Mouse (Mus musculus) forebrain, embryonic 15.5 days (tissue): Measurements from ENCODE around the gene Scd2. TPM values are rescaled to one million over a fixed set of nuclear protein-coding genes. Genes with fewer than 3 reads are reported as not detected.
"Not testable (repeated sequence)": the region's sequence is repeated elsewhere in the genome, so short reads cannot be mapped to it uniquely, and the experiment has no call there.

Experiments used
- ATAC-seq: fragments of 200-750 bp; cut with Nextera tagmentation; replicated peaks from 2 replicates; pipeline ENCODE4 v1.8.0; 2017; ENCODE audit warnings: mild to moderate bottlenecking, moderate TSS enrichment, moderate library complexity
- H3K27ac ChIP-seq: fragments of 300-500 bp; sonication (generic); replicated peaks from 2 replicates; pipeline ENCODE4 v1.5.1; 2015; ENCODE audit warnings: mild to moderate bottlenecking, inconsistent platforms
- H3K27me3 ChIP-seq: fragments of 300-500 bp; sonication (generic); 2 replicates; pipeline ENCODE4 v1.6.1; 2015; ENCODE audit warnings: inconsistent platforms
- H3K36me3 ChIP-seq: fragments of 300-500 bp; sonication (generic); 2 replicates; pipeline ENCODE4 v1.6.1; 2015; ENCODE audit warnings: mild to moderate bottlenecking, inconsistent platforms
- H3K4me1 ChIP-seq: fragments of 300-500 bp; sonication (generic); 2 replicates; pipeline ENCODE4 v1.6.1; 2015; ENCODE audit warnings: inconsistent platforms
- H3K4me2 ChIP-seq: fragments of 300-500 bp; sonication (generic); replicated peaks from 2 replicates; pipeline ENCODE4 v1.6.1; 2015; ENCODE audit warnings: mild to moderate bottlenecking, inconsistent platforms
- H3K4me3 ChIP-seq: fragments of 300-500 bp; sonication (generic); 2 replicates; pipeline ENCODE4 v1.5.1; 2015; ENCODE audit warnings: mild to moderate bottlenecking, inconsistent platforms
- H3K9ac ChIP-seq: fragments of 300-500 bp; sonication (generic); replicated peaks from 2 replicates; pipeline ENCODE4 v1.6.1; 2015; ENCODE audit warnings: mild to moderate bottlenecking, inconsistent platforms
- H3K9me3 ChIP-seq: fragments of 300-500 bp; sonication (generic); 2 replicates; pipeline ENCODE4 v1.6.1; 2016; ENCODE audit warnings: inconsistent platforms
- WGBS: fragments of 180-500 bp; shearing (Covaris S2); methylation state at CpG from one replicate; pipeline ENCODE4 v1.1.7; 2015; ENCODE audit warnings: mixed read lengths; 5-methylcytosine and 5-hydroxymethylcytosine counted together
- polyA plus RNA-seq: library from polyadenylated mRNA; unstranded; fragments of >200 nt; fragmentation: Nextera tagmentation; extraction: Ambion mirVana; gene quantifications from 2 replicates; pipeline ENCODE4 v1.2.1, GENCODE M21; 2015

Gene Scd2
- polyA plus RNA-seq, 1 experiment from 2014 or later = 267 TPM

DNA sequence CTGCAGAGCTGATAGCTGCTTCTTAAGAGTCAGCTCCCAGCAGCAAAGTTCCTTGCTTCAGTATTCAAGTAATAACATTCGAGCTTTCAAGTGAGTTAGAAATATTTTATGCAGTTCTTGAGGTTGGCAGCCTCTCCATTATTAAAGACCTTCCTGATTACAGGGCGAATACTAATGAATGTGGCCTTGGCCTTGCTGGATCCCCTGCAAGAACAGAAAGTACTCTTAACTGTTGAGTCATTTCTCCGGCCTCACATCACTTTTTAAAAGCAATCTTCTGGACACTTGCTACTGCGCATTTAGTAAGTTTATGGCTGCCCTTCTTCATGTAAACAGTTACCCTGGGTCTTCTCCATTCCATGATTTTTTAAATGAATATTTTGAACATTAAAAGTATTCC lies 27.7 kb downstream of the Scd2 start:
- H3K4me1 ChIP-seq = no peaks in the 10 kb centered on the region
- WGBS = 81% methylated on average over 4 of the region's 4 CpGs
- H3K9me3 ChIP-seq = 0 out of 2 replicates have a peak, but pooled peaks cover 3% of the 10 kb centered on the region
- no peak overlapping the region for H3K27ac ChIP-seq
- H3K4me3 ChIP-seq = no peak overlapping the region
- H3K27me3 ChIP-seq = no peaks in the 10 kb centered on the region
- ATAC-seq = no peak
- H3K36me3 ChIP-seq = no peaks in the 10 kb centered on the region
- H3K9ac ChIP-seq = no peak overlapping the region
- no peak overlapping the region for H3K4me2 ChIP-seq

- Histone ChIP-seq H3K4me3 (no peak overlapping the region), H3K4me1 (no peaks in the 10 kb centered on the region), H3K27ac (no peak overlapping the region), H3K9me3 (0 out of 2 replicates have a peak, but pooled peaks cover 4% of the 10 kb centered on the region), H3K4me2 (no peak overlapping the region), H3K36me3 (no peaks in the 10 kb centered on the region), H3K27me3 (no peaks in the 10 kb centered on the region), H3K9ac (no peak overlapping the region)
- no peak for ATAC-seq
- 91% methylated on average over 2 of the region's 2 CpGs for WGBS
These were observed 28.2 kb downstream of the Scd2 start for GRCm38 (mm10) chr19:44321631-44322030.

DNA sequence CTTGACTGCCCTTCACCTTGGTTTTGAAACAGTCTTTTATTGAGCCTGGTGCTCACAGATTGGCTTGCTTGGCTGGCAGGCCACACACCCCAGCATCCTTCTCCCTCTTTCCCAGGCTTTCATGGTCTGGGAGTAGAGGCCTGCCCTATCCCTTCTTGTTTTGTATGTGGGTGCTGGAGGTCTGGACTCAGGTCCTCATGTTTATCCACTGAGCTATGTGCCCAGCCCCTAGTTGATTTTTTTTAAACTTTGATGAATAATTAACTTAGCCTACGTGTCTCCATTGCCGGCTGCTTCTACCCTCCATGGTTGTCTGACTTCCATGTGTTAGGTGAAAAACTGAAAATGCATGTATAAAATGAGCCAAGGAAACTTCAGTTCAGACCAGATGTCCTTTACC lies 36.1 kb downstream of the Scd2 start:
- H3K9ac ChIP-seq = no peak overlapping the region
- no peak for ATAC-seq
- no peak overlapping the region for H3K4me2 ChIP-seq
- no peak overlapping the region for H3K4me3 ChIP-seq
- peaks cover 7% of the 10 kb centered on the region; the same call in 1 of the 2 replicates for H3K4me1 ChIP-seq
- WGBS = 96% methylated on average over 2 of the region's 2 CpGs
- no peaks in the 10 kb centered on the region for H3K36me3 ChIP-seq
- no peak overlapping the region for H3K27ac ChIP-seq
- H3K27me3 ChIP-seq = no peaks in the 10 kb centered on the region
- H3K9me3 ChIP-seq = 0 out of 2 replicates have a peak, but pooled peaks cover 4% of the 10 kb centered on the region

GRCm38 (mm10) chr19:44331128-44331527 lies 37.7 kb downstream of the Scd2 start:
- 92% methylated on average over 1 of the region's 1 CpGs for WGBS
- ATAC-seq = not testable (repeated sequence)

DNA sequence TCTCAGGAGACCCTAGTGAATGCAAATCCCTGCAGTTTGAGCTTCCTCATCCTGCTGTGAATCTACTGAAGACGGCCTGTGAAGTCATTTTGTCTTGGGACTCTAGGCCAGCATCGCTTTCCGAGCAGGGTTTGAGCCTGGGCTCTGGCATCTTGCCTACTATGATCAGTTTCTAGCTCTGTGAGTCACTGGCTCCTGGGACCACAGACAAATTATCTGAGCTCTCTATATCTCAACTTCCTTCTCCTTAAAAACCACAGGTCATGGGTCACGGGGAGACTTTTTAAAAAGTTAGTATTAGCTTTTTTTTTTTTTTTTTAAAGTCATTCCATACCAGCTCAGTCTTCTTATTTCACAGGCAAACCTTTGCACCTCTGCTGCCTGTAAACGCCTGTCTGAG lies 38.4 kb downstream of the Scd2 start:
- peaks cover 7% of the 10 kb centered on the region; the same call in 1 of the 2 replicates for H3K4me1 ChIP-seq
- H3K27ac ChIP-seq = no peak overlapping the region
- H3K9ac ChIP-seq = no peak overlapping the region
- 84% methylated on average over 5 of the region's 5 CpGs for WGBS
- no peaks in the 10 kb centered on the region for H3K27me3 ChIP-seq
- H3K9me3 ChIP-seq = no peaks in the 10 kb centered on the region
- H3K4me2 ChIP-seq = no peak overlapping the region
- H3K4me3 ChIP-seq = no peak overlapping the region
- ATAC-seq = no peak
- H3K36me3 ChIP-seq = no peaks in the 10 kb centered on the region

More at GRCm38 (mm10) chr19:44331128-44331527, 37.7 kb downstream of the Scd2 start:
- not testable (repeated sequence) for H3K4me1 ChIP-seq, H3K27me3 ChIP-seq, H3K27ac ChIP-seq, H3K9me3 ChIP-seq, H3K9ac ChIP-seq, H3K4me2 ChIP-seq, H3K36me3 ChIP-seq, H3K4me3 ChIP-seq

- H3K9me3 ChIP-seq = no peaks in the 10 kb centered on the region
- no peak overlapping the region for H3K27ac ChIP-seq
- no peak for ATAC-seq
- H3K4me1 ChIP-seq = peaks cover 7% of the 10 kb centered on the region; the same call in 1 of the 2 replicates
- no peaks in the 10 kb centered on the region for H3K27me3 ChIP-seq
- no peaks in the 10 kb centered on the region for H3K36me3 ChIP-seq
- H3K9ac ChIP-seq = no peak overlapping the region
- H3K4me2 ChIP-seq = no peak overlapping the region
- no peak overlapping the region for H3K4me3 ChIP-seq
- WGBS = 76% methylated on average over 8 of the region's 8 CpGs
These were observed 38.9 kb downstream of the Scd2 start for GRCm38 (mm10) chr19:44332326-44332725.

GRCm38 (mm10) chr19:44332833-44333623 lies 39.6 kb downstream of the Scd2 start, which contains the start of gene Scd4:
TSS of gene Scd4 (plus strand) at chr19:44333092.
- H3K4me1 ChIP-seq = peaks cover 7% of the 10 kb centered on the region; the same call in 1 of the 2 replicates
- ATAC-seq = no peak
- H3K36me3 ChIP-seq = no peaks in the 10 kb centered on the region
- H3K4me3 ChIP-seq = no peak within 1 kb of the TSS
- no peak within 1 kb of the TSS for H3K4me2 ChIP-seq
- WGBS = 68% methylated on average over 10 of the region's 10 CpGs
- no peaks in the 10 kb centered on the region for H3K9me3 ChIP-seq
- no peaks in the 10 kb centered on the region for H3K27me3 ChIP-seq
- peak within 1 kb of the TSS; percentile 28; the same call in 1 of the 2 replicates for H3K27ac ChIP-seq
- H3K9ac ChIP-seq = no peak within 1 kb of the TSS

- Histone ChIP-seq H3K36me3 (no peaks in the 10 kb centered on the region), H3K4me1 (peaks cover 7% of the 10 kb centered on the region; the same call in 1 of the 2 replicates), H3K27ac (no peak overlapping the region), H3K27me3 (no peaks in the 10 kb centered on the region), H3K9ac (no peak overlapping the region), H3K9me3 (no peaks in the 10 kb centered on the region), H3K4me3 (no peak overlapping the region), H3K4me2 (no peak overlapping the region)
- ATAC-seq = no peak
- WGBS = 87% methylated on average over 9 of the region's 9 CpGs
These were observed 40.5 kb downstream of the Scd2 start for GRCm38 (mm10) chr19:44333991-44334390.

- no peak for ATAC-seq
- H3K9me3 ChIP-seq = no peaks in the 10 kb centered on the region
- no peak overlapping the region for H3K4me3 ChIP-seq
- peaks cover 7% of the 10 kb centered on the region; the same call in 1 of the 2 replicates for H3K4me1 ChIP-seq
- no peaks in the 10 kb centered on the region for H3K36me3 ChIP-seq
- H3K27me3 ChIP-seq = no peaks in the 10 kb centered on the region
- H3K27ac ChIP-seq = no peak overlapping the region
- 75% methylated on average over 6 of the region's 6 CpGs for WGBS
- no peak overlapping the region for H3K9ac ChIP-seq
- no peak overlapping the region for H3K4me2 ChIP-seq
These were observed 42.6 kb downstream of the Scd2 start for GRCm38 (mm10) chr19:44335876-44336662.

GRCm38 (mm10) chr19:44349689-44350088 lies 56.2 kb downstream of the Scd2 start:
- H3K4me3 ChIP-seq = no peak overlapping the region
- no peak overlapping the region for H3K4me2 ChIP-seq
- H3K9me3 ChIP-seq = no peaks in the 10 kb centered on the region
- no peak for ATAC-seq
- no peaks in the 10 kb centered on the region for H3K4me1 ChIP-seq
- H3K9ac ChIP-seq = no peak overlapping the region
- WGBS = 91% methylated on average over 8 of the region's 8 CpGs
- no peak overlapping the region for H3K27ac ChIP-seq
- no peaks in the 10 kb centered on the region for H3K27me3 ChIP-seq
- H3K36me3 ChIP-seq = no peaks in the 10 kb centered on the region

DNA sequence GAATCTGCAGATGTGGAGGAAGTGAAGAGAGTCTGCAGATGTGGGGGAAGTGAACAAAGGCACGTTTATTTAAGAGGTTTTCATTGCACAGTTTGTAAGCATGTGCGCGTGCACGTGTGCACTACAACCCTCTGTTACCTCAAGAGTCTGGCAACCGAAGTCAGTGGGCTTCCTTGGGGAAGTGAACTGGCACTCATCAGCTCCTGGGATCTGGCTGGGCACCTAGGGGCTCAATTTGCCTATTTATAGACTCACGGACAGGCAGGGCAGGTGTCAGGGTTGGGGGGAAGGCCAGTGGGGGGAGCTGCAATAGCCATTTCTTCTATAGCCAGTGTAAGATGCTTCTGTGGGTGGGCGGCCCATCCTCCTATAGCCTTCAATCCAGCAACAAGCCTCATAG lies 58.3 kb downstream of the Scd2 start:
- no peaks in the 10 kb centered on the region for H3K9me3 ChIP-seq
- no peak overlapping the region for H3K9ac ChIP-seq
- no peaks in the 10 kb centered on the region for H3K36me3 ChIP-seq
- no peak overlapping the region for H3K4me3 ChIP-seq
- H3K4me2 ChIP-seq = no peak overlapping the region
- 83% methylated on average over 7 of the region's 7 CpGs for WGBS
- H3K27me3 ChIP-seq = no peaks in the 10 kb centered on the region
- no peaks in the 10 kb centered on the region for H3K4me1 ChIP-seq
- H3K27ac ChIP-seq = no peak overlapping the region
- no peak for ATAC-seq
